Comparison of ENCODE assay signal across 9 mouse cellular contexts in genomic region chr19:24308305-24308705, GRCm38 (mm10). TPM values are rescaled to one million over a fixed set of nuclear protein-coding genes. Genes with fewer than 3 reads are reported as not detected.
DNase-seq lines count a peak whose midpoint lies in the region; ATAC-seq lines count a peak whose summit lies in the region.
"Had no signal": no experiment of that assay in that cellular context is flagged by ENCODE, and none has a peak within 500 bp of the region (broad histone marks: within the 10 kb centered on the region; RNA-seq: fewer than 3 reads in every experiment).

No protein-coding gene starts in this region.

- intact Hi-C loops in gastrocnemius, postnatal 14 days (cut with DNase I; ENCODE audit: low total_unique reads), result loop anchor here (5.0 to 10.0 kb wide), 3 partner anchors 186 to 564 kb away; no protein-coding TSS in a partner anchor
- intact Hi-C loops in left cerebral cortex, postnatal 4 days (cut with DNase I), result no loop called here

- WGBS in hindbrain, embryonic 16.5 days, result 8% methylated on average over 5 of the region's 5 CpGs

- peak; percentile 78 for ATAC-seq in hindbrain, embryonic 16.5 days

- H3K27me3 ChIP-seq in hindbrain, embryonic 16.5 days (replicated peaks; ENCODE audit: control insufficient read depth, insufficient read depth, low read length), result no peaks in the 10 kb centered on the region; the same call in 1 of the 2 replicates
- H3K27me3 ChIP-seq: limb, embryonic 12.5 days had no signal

- H3K9me3 ChIP-seq in hindbrain, embryonic 16.5 days (ENCODE audit: control insufficient read depth, low read length), result no peaks in the 10 kb centered on the region
- H3K9me3 ChIP-seq: limb, embryonic 12.5 days had no signal

- no peak overlapping the region for H3K4me3 ChIP-seq in hindbrain, embryonic 16.5 days (ENCODE audit: low read length)
- H3K4me3 ChIP-seq: limb, embryonic 12.5 days had no signal

- H3K27ac ChIP-seq in hindbrain, embryonic 16.5 days (ENCODE audit: low read depth, low read length), result peak overlapping the region; percentile 64
- H3K27ac ChIP-seq: limb, embryonic 12.5 days had no signal

- H3K36me3 ChIP-seq in hindbrain, embryonic 16.5 days (ENCODE audit: control insufficient read depth, insufficient read depth, low read length), result no peaks in the 10 kb centered on the region
- H3K36me3 ChIP-seq: limb, embryonic 12.5 days had no signal

- peak overlapping the region; percentile 51; the same call in 1 of the 2 replicates for H3K9ac ChIP-seq in hindbrain, embryonic 16.5 days (ENCODE audit: low read depth, low read length)
- H3K9ac ChIP-seq: limb, embryonic 12.5 days had no signal

- H3K4me1 ChIP-seq in hindbrain, embryonic 16.5 days (ENCODE audit: control insufficient read depth, insufficient read depth, low read depth, low read length), result peaks cover 7% of the 10 kb centered on the region

- no peak overlapping the region for H3K4me2 ChIP-seq in hindbrain, embryonic 16.5 days (ENCODE audit: low read length)
- H3K4me2 ChIP-seq: limb, embryonic 12.5 days had no signal

- peak; percentile 55 for DNase-seq in adrenal gland, adult 8-10 months
- DNase-seq in cerebellum, postnatal 25 days, result peak; percentile 74 to 75
- DNase-seq in gastrocnemius, postnatal 14 days, result peak; percentile 40
- peak; percentile 54 for DNase-seq in left cerebral cortex, postnatal 4 days
- peak; percentile 57 for DNase-seq in neural tube, embryonic 10.5 days (ENCODE audit: extremely low spot score, low spot score)
- DNase-seq in spleen, postnatal 4 days (ENCODE audit: low spot score in 2 of 2), result no peak
- DNase-seq in thymus, postnatal 36 days, result no peak

RNA-seq across cellular contexts. Expression of gene Fxn, which starts 27.9 kb away (rescaled TPM):
- 10 to 100 TPM; 10.7 to 13.5 (median 11.6) TPM for total RNA-seq in adrenal gland, adult 8-10 months (2022)
- total RNA-seq in gastrocnemius, postnatal 14 days (2021), result 10 to 100 TPM; 19.8 to 20.8 TPM
- 40.0 and 41.4 TPM in 2 replicates for polyA plus RNA-seq in hindbrain, embryonic 16.5 days (2015; fragmentation: Nextera tagmentation; extraction: Ambion mirVana)
- total RNA-seq in left cerebral cortex, postnatal 4 days (2021), result 10 to 100 TPM; 12.7 to 15.5 TPM

Comparison
In these comparisons a context has a peak if more than half of its experiments do, and no peak if none do; other contexts are left out.
1. DNase-seq: peak in adrenal gland, adult 8-10 months (single experiment), cerebellum, postnatal 25 days (2 of 2), gastrocnemius, postnatal 14 days (single experiment), left cerebral cortex, postnatal 4 days (single experiment) and neural tube, embryonic 10.5 days (single experiment); none in spleen, postnatal 4 days (0 of 2) and thymus, postnatal 36 days (0 of 2).